Mouse (Mus musculus): ENCODE measurements around the gene Fnbp1.

DNA sequence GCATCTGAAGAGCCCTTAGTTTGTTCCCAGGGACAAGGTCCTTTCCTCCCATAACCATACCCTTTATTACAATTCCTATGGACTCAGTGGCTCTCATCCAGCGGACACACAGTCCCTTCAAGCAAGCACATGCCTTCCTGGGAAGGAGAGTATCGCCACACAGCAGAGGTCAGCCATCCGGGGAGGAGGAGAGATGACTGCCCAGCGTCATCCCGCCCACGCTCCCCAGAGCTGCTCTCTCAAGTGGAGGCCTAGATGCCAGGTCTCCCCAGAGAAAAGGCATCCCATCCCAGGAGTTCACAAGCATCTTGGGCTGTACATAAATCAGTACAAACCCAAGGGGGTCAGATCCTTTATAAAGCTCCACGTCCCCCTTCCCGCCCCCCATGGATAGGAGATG lies 9.1 kb downstream of the Fnbp1 start:
- TF ChIP-seq POLR2A (IDR thresholded peaks at IDR 0.05; ENCODE audit: insufficient read length, low read depth) (no peak), SRF (IDR thresholded peaks at IDR 0.05; ENCODE audit: control insufficient read depth, insufficient read length, low read depth) (no peak), REST (IDR thresholded peaks at IDR 0.05; ENCODE audit: insufficient read depth, insufficient read length) (no peak)
